Comparison of ENCODE assay signal across 8 mouse cellular contexts in the genomic region with DNA sequence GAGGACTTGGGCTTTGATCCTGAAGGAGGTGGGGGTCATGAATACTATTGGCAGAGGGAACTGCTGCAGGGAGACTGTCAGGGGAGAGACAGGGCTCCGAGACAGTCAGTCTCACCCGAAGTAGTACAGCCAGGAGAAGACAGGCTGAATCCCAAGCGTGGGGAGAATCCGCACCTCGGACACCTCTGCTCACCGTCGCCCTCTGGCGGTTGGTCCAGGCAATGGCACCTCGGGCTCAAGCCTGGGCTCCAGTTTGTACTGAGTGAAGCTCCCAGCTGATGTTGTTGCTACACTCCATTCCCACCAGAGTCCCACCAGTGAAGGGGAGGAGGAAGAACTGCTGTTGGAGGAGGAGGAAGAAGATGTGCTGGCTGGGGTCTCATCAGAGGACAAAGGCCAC. TPM values are rescaled to one million over a fixed set of nuclear protein-coding genes. Genes with fewer than 3 reads are reported as not detected.
DNase-seq lines count a peak whose midpoint lies in the region; ATAC-seq lines count a peak whose summit lies in the region.

No protein-coding gene starts in this region.

- WGBS in liver, embryonic 11.5 days, result 6% methylated on average over 9 of the region's 9 CpGs
- WGBS in stomach, embryonic 16.5 days, result 16% methylated on average over 9 of the region's 9 CpGs

- peak; percentile 23; the same call in 1 of the 2 replicates for ATAC-seq in common myeloid progenitor, adult 5-6 weeks (replicated peaks; ENCODE audit: low read depth, poor library complexity, severe bottlenecking)
- no peak for ATAC-seq in liver, embryonic 11.5 days (replicated peaks; ENCODE audit: low FRiP score)
- ATAC-seq in monocyte, adult 5-6 weeks (replicated peaks; ENCODE audit: insufficient number of reproducible peaks, low FRiP score, low TSS enrichment, poor library complexity, severe bottlenecking), result peak; percentile 41; the same call in 1 of the 2 replicates
- ATAC-seq in stomach, embryonic 16.5 days (ENCODE audit: insufficient read depth, low FRiP score), result no peak

- peak; percentile 52 for DNase-seq in ovary, postnatal 10 days (ENCODE audit: low spot score)
- no peak for DNase-seq in ovary, adult 18-20 months (ENCODE audit: low spot score)
- DNase-seq in gastrocnemius, postnatal 4 days (ENCODE audit: low spot score in 2 of 2), result peak; percentile 71 to 77
- DNase-seq in kidney, adult 18-20 months, result peak; percentile 83
- DNase-seq in liver, embryonic 11.5 days (ENCODE audit: low spot score), result peak; percentile 75

- H3K4me2 ChIP-seq in liver, embryonic 11.5 days, result peak overlapping the region; percentile 99
- peak overlapping the region; percentile 100 for H3K4me2 ChIP-seq in stomach, embryonic 16.5 days (ENCODE audit: low read depth, low read length)

- peaks cover 17% of the 10 kb centered on the region for H3K4me1 ChIP-seq in liver, embryonic 11.5 days (replicated peaks; ENCODE audit: control insufficient read depth, insufficient read depth, low read length)
- H3K4me1 ChIP-seq in stomach, embryonic 16.5 days (ENCODE audit: control insufficient read depth, insufficient read depth, low read length), result peaks cover 21% of the 10 kb centered on the region

- no peaks in the 10 kb centered on the region for H3K27me3 ChIP-seq in liver, embryonic 11.5 days (replicated peaks; ENCODE audit: control insufficient read depth, insufficient read depth, low read length)
- H3K27me3 ChIP-seq in stomach, embryonic 16.5 days (ENCODE audit: control insufficient read depth, insufficient read depth, low read length), result no peaks in the 10 kb centered on the region

- H3K9ac ChIP-seq in liver, embryonic 11.5 days (ENCODE audit: low read depth, low read length), result no peak overlapping the region
- H3K9ac ChIP-seq in stomach, embryonic 16.5 days (ENCODE audit: low read length), result peak overlapping the region; percentile 82

- peaks cover 15% of the 10 kb centered on the region for H3K36me3 ChIP-seq in liver, embryonic 11.5 days (ENCODE audit: control insufficient read depth, insufficient read depth, low read length)
- peaks cover 22% of the 10 kb centered on the region for H3K36me3 ChIP-seq in stomach, embryonic 16.5 days (ENCODE audit: control insufficient read depth, insufficient read depth, low read length)

- no peaks in the 10 kb centered on the region for H3K9me3 ChIP-seq in liver, embryonic 11.5 days (ENCODE audit: control insufficient read depth, low read length)
- H3K9me3 ChIP-seq in stomach, embryonic 16.5 days (replicated peaks; ENCODE audit: control insufficient read depth, low read length), result no peaks in the 10 kb centered on the region

- peak overlapping the region; percentile 83; the same call in 1 of the 2 replicates for H3K4me3 ChIP-seq in liver, embryonic 11.5 days (ENCODE audit: low read depth, low read length)
- peak overlapping the region; percentile 86; the same call in 1 of the 2 replicates for H3K4me3 ChIP-seq in stomach, embryonic 16.5 days (replicated peaks; ENCODE audit: low read length)

- no peak overlapping the region for H3K27ac ChIP-seq in liver, embryonic 11.5 days (ENCODE audit: low read depth, low read length)
- no peak overlapping the region for H3K27ac ChIP-seq in stomach, embryonic 16.5 days (ENCODE audit: low read length)

RNA-seq across cellular contexts. Expression of gene Mpnd, which starts 5.2 kb away (rescaled TPM):
- 33.4 and 70.7 TPM in 2 replicates for total RNA-seq in common myeloid progenitor, adult 5-6 weeks (2017)
- 10 to 100 TPM; 32.7 to 44.3 TPM for total RNA-seq in gastrocnemius, postnatal 4 days (2021)
- polyA plus RNA-seq in liver, embryonic 11.5 days (2014; fragmentation: Nextera tagmentation; extraction: Ambion mirVana), result 42.5 and 47.9 TPM in 2 replicates
- total RNA-seq in monocyte, adult 5-6 weeks (2017), result 31.5 to 106 TPM (median 82.0 TPM) in 3 replicates
- 52.0 and 60.7 TPM in 2 replicates for polyA plus RNA-seq in stomach, embryonic 16.5 days (2015; fragmentation: Nextera tagmentation; extraction: Ambion mirVana)

RNA-seq across cellular contexts. Expression of gene Stap2, which starts 5.3 kb away (rescaled TPM):
- 0.53 TPM in 1 of 2 replicates, not detected in the other for total RNA-seq in common myeloid progenitor, adult 5-6 weeks (2017)
- 1 to 10 TPM; 7.0 TPM for total RNA-seq in gastrocnemius, postnatal 4 days (2021)
- 3.4 and 3.5 TPM in 2 replicates for polyA plus RNA-seq in liver, embryonic 11.5 days (2014; fragmentation: Nextera tagmentation; extraction: Ambion mirVana)
- total RNA-seq in monocyte, adult 5-6 weeks (2017), result 0.29 to 1.1 TPM in 2 of 3 replicates, not detected in the other
- 41.2 and 53.7 TPM in 2 replicates for polyA plus RNA-seq in stomach, embryonic 16.5 days (2015; fragmentation: Nextera tagmentation; extraction: Ambion mirVana)

RNA-seq across cellular contexts. Expression of gene Fsd1, which starts 24.4 kb away (rescaled TPM):
- total RNA-seq in common myeloid progenitor, adult 5-6 weeks (2017), result not detected in 2 replicates
- under 1 TPM in 1 of 2 experiments, not detected in 1; 0.32 TPM for total RNA-seq in gastrocnemius, postnatal 4 days (2021)
- 6.4 and 8.8 TPM in 2 replicates for polyA plus RNA-seq in liver, embryonic 11.5 days (2014; fragmentation: Nextera tagmentation; extraction: Ambion mirVana)
- total RNA-seq in monocyte, adult 5-6 weeks (2017), result not detected in 3 replicates
- 9.9 and 13.9 TPM in 2 replicates for polyA plus RNA-seq in stomach, embryonic 16.5 days (2015; fragmentation: Nextera tagmentation; extraction: Ambion mirVana)

RNA-seq across cellular contexts. Expression of gene Sh3gl1, which starts 25.8 kb away (rescaled TPM):
- 27.9 and 30.1 TPM in 2 replicates for total RNA-seq in common myeloid progenitor, adult 5-6 weeks (2017)
- 10 to 100 TPM; 56.0 to 59.9 TPM for total RNA-seq in gastrocnemius, postnatal 4 days (2021)
- 96.4 and 99.1 TPM in 2 replicates for polyA plus RNA-seq in liver, embryonic 11.5 days (2014; fragmentation: Nextera tagmentation; extraction: Ambion mirVana)
- total RNA-seq in monocyte, adult 5-6 weeks (2017), result 22.4 to 35.7 TPM (median 23.4 TPM) in 3 replicates
- polyA plus RNA-seq in stomach, embryonic 16.5 days (2015; fragmentation: Nextera tagmentation; extraction: Ambion mirVana), result 145 and 154 TPM in 2 replicates

RNA-seq across cellular contexts. Expression of gene Chaf1a, which starts 29.6 kb away (rescaled TPM):
- total RNA-seq in common myeloid progenitor, adult 5-6 weeks (2017), result 33.6 and 35.6 TPM in 2 replicates
- total RNA-seq in gastrocnemius, postnatal 4 days (2021), result 10 to 100 TPM; 13.4 to 14.0 TPM
- polyA plus RNA-seq in liver, embryonic 11.5 days (2014; fragmentation: Nextera tagmentation; extraction: Ambion mirVana), result 32.0 and 32.6 TPM in 2 replicates
- 0.64 to 4.6 TPM (median 2.1 TPM) in 3 replicates for total RNA-seq in monocyte, adult 5-6 weeks (2017)
- polyA plus RNA-seq in stomach, embryonic 16.5 days (2015; fragmentation: Nextera tagmentation; extraction: Ambion mirVana), result 16.3 and 17.8 TPM in 2 replicates

Comparison
In these comparisons a context has a peak if more than half of its experiments do, and no peak if none do; other contexts are left out.
1. ATAC-seq: peak in common myeloid progenitor, adult 5-6 weeks (single experiment) and monocyte, adult 5-6 weeks (single experiment); none in liver, embryonic 11.5 days (single experiment) and stomach, embryonic 16.5 days (single experiment).